Mouse (Mus musculus) gastrocnemius, postnatal 36 days (tissue): ENCODE measurements around the gene Bst1. TPM values are rescaled to one million over a fixed set of nuclear protein-coding genes. Genes with fewer than 3 reads are reported as not detected.

Experiments
- DNase-seq, 2 experiments: peaks; one replicate each; pipeline ENCODE4 v3.0.0; 2022
- intact Hi-C: fragments of 180-260 bp; cut with DNase I; formaldehyde crosslinking; loops from one replicate; pipeline ENCODE4 v1.15.1; 2025
- long read RNA-seq, 2 experiments: library from polyadenylated mRNA; stranded (forward); transcript quantifications; one replicate each; pipeline ENCODE4 v2.0.0; 2021
- total RNA-seq, 2 experiments: library from RNA; stranded (reverse); gene quantifications; 2 replicates each; pipeline ENCODE4 v1.2.3; 2021

Gene Bst1
- total RNA-seq = under 1 TPM in 1 of 2 experiments, not detected in 1; 0.30 TPM
- long read RNA-seq, experiment 1 = 0 reads
- long read RNA-seq, experiment 2 = 0 reads

- intact Hi-C loops = no loop called here
- DNase-seq = no peak
Observed at GRCm38 (mm10) chr5:43818695-43819094, at the start of gene Bst1. Gene Bst1 (plus strand): TSS chr5:43818885.

GRCm38 (mm10) chr5:43770618-43771354, 47.9 kb upstream of the Bst1 start:
- no peak for DNase-seq
- intact Hi-C loops = no loop called here

DNA sequence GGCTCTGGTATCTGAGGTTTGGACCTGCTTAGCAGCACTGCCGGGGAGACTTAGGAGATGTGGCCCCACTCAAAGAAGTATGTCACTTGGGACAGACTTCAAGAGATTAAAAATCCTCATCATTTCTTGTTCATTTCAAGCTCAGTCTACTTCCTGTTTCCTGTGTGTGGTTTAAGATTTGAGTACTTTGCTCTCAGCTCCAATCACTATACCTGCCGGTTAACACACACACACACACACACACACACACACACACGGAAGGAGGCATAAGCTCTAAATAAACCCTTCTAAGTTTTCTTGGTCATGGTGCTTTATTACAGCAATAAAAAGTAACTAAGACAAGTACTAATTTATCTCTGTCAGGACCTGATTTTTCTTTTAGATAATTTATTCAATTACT, 47.1 kb upstream of the Bst1 start:
- intact Hi-C loops = no loop called here

GRCm38 (mm10) chr5:43776407-43776806, 42.3 kb upstream of the Bst1 start:
- no peak for DNase-seq
- intact Hi-C loops = no loop called here

More for the DNA sequence above, 47.1 kb upstream of the Bst1 start:
- DNase-seq = no peak

DNA sequence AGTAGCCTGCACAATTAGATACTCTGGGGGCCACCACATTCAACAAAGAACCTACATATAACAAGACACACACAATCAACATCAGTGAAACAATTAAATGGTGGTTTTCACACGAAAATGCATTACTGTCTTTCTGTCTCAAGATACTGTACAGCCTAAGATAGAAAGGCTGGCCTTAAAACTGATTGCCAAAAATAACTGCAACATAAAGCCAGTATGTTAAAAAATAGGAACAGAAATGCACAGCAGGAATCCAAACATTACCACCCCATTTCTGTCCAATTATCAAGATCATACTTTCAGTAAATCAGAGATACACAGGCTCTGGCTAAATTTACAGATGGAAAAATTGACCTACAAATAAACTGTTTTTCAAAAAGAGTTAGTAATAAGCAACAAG, 41.7 kb upstream of the Bst1 start:
- intact Hi-C loops = no loop called here
- no peak for DNase-seq

- DNase-seq = no peak
- intact Hi-C loops = no loop called here
Observed at GRCm38 (mm10) chr5:43778583-43778982, 40.1 kb upstream of the Bst1 start.

- intact Hi-C loops = loop anchor here (5.0 kb wide), 1 partner anchor 549 kb away; the partner anchor contains the start of gene Cpeb2
- peak in 1 of 2 experiments; percentile 15 for DNase-seq
Observed at GRCm38 (mm10) chr5:43781423-43781976, 37.2 kb upstream of the Bst1 start.

DNA sequence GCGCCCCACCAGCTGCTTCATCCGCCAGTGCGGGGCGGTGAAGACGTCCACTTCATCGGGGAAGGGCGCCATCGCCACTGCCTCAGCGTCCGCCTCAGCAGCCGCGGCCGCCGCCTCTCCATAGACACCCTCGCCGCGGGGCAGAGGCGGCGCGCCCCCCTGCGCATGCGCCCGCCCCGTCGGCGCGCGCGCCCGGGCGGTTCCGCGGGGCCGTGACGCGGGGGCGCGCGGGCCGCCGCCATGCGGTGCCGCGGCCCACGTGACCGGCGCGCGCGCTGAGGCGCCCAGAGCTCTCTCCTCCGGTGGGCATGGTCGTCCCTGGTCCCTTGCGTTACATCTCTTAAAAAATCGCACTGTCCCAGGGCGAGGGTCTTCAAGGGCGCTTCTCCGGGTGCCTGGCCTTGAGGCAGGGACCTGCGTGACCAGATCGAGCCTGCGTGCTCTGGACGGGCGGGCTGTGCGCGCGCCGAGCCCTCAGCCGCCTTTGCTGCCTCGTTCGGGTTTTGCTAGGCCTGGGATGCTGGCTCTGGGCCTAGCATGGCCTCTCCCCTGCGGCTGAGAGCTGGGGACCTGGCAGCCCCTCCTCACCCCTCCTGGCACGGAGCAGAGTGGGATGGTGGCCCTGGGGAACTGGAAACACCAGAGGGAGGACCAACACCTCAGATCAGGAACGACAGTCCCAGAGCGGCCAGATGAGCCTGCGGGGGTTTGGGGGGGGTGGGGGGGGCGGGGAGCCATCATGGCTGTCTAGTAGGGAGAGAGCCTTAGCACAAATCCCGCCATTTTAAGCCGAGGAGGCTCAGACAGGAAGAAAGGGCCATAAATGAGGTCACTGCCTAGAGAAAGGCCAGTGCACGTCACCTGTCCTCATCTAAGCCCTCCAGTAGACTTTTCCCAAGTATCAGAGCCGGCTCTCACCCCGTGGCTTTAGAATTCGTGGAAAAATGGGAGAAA, 36.4 kb upstream of the Bst1 start:
- peak; percentile 54 to 78 for DNase-seq
- intact Hi-C loops = loop anchor here (5.0 kb wide), 1 partner anchor 550 kb away; the partner anchor contains the start of gene Cpeb2

- DNase-seq = no peak
- intact Hi-C loops = loop anchor here (5.0 kb wide), 1 partner anchor 552 kb away; the partner anchor contains the start of gene Cpeb2
Observed at GRCm38 (mm10) chr5:43783996-43784395, 34.7 kb upstream of the Bst1 start.

- intact Hi-C loops = no loop called here
- DNase-seq = no peak
Observed at GRCm38 (mm10) chr5:43786607-43787006, 32.1 kb upstream of the Bst1 start.

GRCm38 (mm10) chr5:43787976-43788752, 30.5 kb upstream of the Bst1 start:
- DNase-seq = no peak

DNA sequence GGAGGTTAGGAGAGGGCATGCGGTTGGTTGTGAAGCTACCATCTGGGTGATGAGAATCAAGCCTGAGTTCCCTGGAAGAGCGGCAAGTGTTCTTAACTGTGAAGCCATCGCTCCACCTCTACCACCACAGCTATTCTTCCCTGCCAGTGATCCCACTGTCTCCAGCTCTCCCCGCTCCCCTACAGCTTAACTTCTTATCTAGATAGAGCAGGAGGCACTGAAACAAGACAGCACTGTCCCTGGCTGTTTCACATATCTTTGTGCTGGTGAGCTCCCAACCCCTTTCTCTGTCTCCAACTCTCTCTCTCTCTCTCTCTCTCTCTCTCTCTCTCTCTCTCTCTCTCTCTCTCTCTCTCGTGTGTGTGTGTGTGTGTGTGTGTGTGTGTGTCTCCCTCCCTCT, 26.3 kb upstream of the Bst1 start:
- no peak for DNase-seq
- intact Hi-C loops = no loop called here

More at GRCm38 (mm10) chr5:43787976-43788752, 30.5 kb upstream of the Bst1 start:
- intact Hi-C loops = no loop called here

- intact Hi-C loops = no loop called here
- no peak for DNase-seq
Observed at GRCm38 (mm10) chr5:43799530-43799929, 19.2 kb upstream of the Bst1 start.

- intact Hi-C loops = no loop called here
- DNase-seq = no peak
Observed at GRCm38 (mm10) chr5:43800700-43801099, 18.0 kb upstream of the Bst1 start.

DNA sequence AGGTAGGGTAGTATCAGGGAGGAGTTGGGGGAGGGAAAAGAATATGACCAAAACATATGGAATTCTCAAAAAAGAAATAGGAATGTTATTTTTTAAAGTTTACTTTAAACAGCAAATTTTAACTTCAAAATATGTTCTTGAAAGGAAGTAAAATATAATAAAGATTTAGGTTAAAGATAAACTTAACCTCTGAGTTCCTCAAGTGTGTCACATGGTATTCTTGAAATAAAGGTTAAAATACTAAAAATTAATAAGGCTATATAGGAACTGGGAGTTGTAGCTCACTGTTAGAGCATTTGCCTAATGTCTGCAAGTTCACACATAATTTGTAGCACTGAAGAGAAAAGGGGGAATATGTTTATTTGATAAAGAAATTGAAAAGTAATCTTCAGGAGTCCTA, 17.4 kb upstream of the Bst1 start:
- intact Hi-C loops = no loop called here
- no peak for DNase-seq

DNA sequence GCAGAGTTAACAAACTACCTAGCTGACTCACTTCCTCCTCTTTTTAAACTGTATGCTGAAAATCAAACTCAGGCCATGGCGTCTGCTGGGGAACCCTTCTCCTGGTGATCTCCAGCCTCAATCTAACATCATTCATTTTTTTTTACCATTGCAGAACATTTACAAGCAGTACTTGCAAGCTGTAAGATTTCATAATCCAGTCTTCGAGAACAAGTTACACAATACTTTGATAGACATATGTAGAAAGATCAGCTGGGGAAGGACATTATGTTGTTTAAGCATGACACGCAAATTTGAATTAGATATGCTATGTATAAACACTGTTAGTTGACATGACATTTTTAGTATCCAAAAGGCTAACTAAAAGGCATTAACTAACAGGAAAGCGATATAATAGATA, 16.9 kb upstream of the Bst1 start:
- no peak for DNase-seq
- intact Hi-C loops = no loop called here

GRCm38 (mm10) chr5:43805401-43805800, 13.3 kb upstream of the Bst1 start:
- DNase-seq = no peak
- intact Hi-C loops = no loop called here

DNA sequence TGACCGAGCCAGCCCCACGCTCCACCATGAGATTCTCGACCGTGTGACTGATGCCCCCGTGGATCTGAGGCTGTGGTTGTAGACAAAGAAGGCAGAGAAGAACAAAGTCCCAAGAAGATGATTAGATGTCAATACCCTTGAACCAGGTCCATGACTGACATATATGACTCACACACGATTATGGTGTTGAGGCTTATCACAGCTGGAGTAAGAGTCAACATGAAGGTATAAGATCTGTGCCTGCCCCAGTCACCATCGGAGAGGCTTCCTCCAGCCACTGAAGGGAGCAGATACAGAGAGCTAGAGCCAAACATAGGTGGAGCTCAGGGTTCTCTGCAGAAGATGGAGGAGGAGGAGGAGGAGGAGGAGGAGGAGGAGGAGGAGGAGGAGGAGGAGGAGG, 12.3 kb upstream of the Bst1 start:
- no peak for DNase-seq
- intact Hi-C loops = no loop called here

GRCm38 (mm10) chr5:43806914-43807313, 11.8 kb upstream of the Bst1 start:
- DNase-seq = no peak

More at GRCm38 (mm10) chr5:43806914-43807313, 11.8 kb upstream of the Bst1 start:
- intact Hi-C loops = no loop called here
